Mouse (Mus musculus) forelimb bud, embryonic 11.5 days (tissue): Measurements from ENCODE around the gene Tysnd1.

Experiments
- DNase-seq: peaks from one replicate; pipeline ENCODE4 v3.0.0-alpha.2; 2012; ENCODE audit warnings: low read depth, low spot score

Tysnd1 gene

DNA sequence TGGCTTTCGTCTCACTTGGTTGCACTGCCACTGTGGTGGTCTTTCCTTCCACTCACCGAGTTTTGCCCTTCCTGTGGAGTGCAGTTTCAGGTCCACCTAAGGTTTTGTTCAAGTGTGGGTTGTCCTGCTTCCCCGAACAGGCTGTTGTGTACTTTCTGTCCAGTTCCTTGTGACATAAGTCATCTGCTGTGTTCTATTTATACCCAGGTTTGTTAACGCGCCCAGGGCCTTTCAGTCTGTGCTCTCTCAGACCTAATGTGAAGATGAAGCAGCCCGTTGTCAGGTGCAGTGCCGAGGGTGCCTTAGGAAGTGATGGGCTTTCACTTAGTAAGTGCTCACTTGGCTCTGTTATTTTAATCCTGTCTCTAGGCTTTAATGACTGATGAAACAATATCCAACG is 5.9 kb upstream of the Tysnd1 start:
- DNase-seq, result no peak

DNA sequence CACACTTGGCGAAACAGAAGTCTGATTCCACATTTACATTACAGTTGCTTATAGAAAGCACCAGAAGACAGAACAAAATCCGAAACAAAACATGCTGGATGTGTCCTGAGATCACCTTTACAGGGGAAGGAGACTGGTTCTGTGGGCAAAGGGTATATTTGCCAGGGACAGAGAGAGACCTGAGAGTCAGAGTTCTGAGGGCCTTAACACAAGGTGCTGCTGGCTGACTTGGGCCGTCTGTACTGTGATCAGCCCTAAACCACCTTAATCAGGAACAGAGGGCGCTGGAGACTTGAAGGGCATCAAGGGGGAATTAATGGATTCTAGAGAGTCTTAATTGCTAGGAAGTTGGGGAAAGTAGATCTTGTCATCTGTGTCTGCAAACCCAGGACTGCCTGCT is 1.8 kb upstream of the Tysnd1 start:
- DNase-seq, result no peak

- no peak for DNase-seq
These were observed 617 bp downstream of the Tysnd1 start for GRCm38 (mm10) chr10:61695703-61696559.

DNA sequence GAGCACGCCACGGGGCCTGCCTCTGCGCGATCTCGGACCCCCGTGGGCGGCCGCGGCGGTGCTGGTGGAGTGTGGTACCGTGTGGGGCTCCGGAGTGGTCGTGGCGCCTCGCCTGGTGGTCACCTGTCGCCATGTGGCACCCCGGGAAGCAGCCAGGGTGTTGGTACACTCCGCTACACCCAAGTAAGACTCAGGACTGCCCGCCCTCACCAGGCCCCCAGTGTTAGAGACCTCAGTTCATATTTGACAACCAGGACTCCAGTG is 1.2 kb downstream of the Tysnd1 start:
- no peak for DNase-seq

DNA sequence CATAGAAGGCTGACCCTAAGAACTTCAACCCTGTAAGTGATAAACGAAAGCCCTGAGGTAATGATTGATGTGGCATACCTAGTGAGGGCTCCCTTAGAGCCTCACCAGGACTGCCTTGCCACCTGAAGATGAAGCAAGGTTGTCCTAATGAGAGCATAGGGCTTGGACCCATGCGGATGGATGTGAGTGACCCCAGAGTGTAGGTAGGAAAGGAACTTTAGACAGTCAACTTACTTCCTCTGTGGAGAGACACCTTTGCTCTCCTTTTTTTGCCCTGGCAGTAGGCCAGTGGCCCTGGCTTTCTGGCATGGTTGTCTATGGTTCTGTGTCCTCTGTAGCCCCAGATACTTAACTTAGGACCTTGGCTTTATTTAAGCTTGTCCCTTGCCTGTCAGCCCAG is 1.7 kb downstream of the Tysnd1 start:
- DNase-seq, result no peak

DNA sequence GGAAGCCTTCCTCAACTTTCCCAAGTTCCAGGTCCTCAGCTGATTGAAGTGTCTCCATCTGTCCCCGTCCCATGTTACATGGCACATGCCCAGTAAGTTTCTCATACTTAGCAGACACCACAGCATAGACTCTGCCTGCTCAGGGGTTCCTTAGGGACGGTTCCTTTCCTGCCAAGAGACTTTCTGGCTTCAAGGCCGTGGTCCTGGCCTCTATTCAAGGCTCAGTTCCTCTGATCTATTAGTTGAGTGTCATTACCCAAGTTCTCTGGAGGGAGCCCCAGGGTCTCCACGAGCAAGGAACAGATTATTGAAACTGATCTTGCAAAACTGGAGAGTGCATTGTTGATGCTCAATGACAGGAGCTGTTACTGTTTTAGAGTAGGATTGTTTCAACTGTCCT is 9.3 kb downstream of the Tysnd1 start:
- no peak for DNase-seq

DNA sequence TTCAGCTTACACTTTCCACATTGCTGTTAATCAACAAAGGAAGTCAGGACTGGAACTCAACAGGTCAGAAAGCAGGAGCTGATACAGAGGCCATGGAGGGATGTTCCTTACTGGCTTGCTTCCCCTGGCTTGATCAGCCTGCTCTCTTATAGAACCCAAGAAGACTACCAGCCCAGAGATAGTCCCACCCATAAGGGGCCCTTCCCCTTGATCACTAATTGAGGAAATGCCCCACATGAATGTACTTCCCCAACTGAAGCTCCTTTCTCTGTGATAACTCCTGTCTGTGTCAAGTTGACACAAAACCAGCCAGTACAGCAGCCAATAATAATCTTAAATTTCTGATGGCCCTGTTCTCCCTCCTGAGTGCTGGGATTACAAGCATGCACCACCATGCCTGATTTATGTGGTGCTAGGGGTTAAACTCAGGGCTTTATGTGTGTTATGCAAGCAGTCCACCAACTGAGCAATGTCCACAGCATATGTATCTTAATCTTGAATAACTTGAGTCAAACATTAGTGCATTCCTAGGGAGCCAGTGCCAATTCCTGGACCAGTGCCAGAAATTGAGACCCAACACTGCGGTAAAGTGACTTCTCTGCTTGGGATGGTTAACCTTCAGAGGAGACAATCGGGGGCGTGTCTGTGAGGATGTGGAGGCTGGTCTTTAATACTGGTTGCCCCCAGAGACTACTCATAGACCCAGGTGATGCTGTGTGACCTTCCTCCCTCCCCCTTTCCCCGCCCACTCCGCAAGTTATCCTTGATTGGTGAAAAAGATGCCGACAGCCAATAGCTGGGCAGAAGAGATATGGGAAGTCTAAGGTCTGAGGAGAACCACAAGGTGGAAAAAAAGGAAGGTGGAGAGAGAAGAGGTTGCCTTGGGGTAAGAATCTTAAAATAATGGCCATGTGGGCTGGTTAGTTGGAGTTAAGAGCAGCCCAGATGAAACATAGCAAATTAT is 11.4 kb downstream of the Tysnd1 start:
- DNase-seq, result no peak

DNA sequence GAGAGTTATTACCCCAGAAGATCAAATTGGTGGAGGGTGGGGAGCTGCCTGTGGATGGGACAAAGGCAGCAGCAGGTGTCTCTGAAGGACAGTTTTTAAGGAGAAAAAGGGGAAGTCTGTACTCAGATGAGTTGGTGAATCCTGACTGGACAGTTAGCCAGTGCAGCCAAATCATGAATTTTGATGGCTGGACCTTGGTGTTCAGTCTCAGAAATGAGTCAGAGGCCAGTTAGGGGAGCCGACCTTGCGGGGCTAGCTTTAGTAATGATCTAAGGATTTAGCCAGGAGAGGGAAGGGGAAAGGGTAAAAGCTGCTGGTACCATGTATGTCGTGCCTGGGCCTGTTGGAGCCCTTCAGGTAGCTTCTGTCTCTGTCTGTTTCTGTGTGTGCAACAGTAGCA is 18.3 kb downstream of the Tysnd1 start:
- no peak for DNase-seq

GRCm38 (mm10) chr10:61714146-61714545 is 18.8 kb downstream of the Tysnd1 start:
- no peak for DNase-seq

GRCm38 (mm10) chr10:61714771-61715461 is 19.6 kb downstream of the Tysnd1 start, which contains the start of gene Aifm2:
TSS of gene Aifm2 (plus strand) at chr10:61715263.
- DNase-seq, result no peak

- DNase-seq, result no peak
These were observed 20.1 kb downstream of the Tysnd1 start for GRCm38 (mm10) chr10:61715462-61715837.

DNA sequence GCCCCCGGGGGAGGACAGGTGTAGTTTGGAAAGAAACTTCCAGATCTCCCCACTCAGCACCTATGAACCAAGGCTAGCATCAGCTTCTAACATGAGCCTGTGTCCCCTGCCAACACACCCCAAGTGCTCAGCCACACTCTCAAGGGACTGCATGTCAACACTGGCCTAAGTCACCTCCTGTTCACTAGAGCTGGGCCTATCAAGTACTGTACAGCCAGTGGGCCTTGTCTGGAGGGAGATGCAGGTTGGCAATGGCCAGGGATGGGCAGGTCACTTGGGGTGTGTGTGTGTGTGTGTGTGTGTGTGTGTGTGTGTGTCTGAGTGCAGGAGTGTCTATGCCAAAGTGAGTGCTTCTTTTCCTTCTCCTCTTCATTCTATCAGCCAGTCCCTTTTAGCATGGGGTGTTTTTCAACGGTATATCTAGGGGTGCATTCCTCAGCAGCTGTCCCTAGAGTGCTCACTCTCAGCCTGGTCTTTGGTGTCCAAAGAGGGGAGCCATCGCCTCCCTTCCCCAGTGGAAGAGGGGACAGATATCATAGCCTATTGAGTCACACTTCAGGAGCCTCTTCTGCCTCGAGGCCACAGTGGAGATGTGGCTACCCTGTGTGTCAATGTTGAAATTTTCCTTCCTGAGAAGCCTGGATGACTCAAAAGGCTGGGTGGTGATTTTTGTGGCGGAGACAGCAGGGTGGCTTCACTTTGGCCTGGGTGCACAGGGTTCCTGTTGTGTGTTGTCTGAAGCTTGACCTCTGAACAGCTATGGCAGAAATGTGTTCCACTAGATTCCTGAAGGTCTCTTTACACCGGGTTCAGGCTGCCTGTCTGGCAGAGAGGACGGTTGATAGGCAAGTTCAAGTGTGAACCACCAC is 20.9 kb downstream of the Tysnd1 start:
- DNase-seq, result no peak

- no peak for DNase-seq
These were observed 22.3 kb downstream of the Tysnd1 start for GRCm38 (mm10) chr10:61717406-61718296.

- DNase-seq, result no peak
These were observed 25.0 kb downstream of the Tysnd1 start for GRCm38 (mm10) chr10:61720331-61720730.

DNA sequence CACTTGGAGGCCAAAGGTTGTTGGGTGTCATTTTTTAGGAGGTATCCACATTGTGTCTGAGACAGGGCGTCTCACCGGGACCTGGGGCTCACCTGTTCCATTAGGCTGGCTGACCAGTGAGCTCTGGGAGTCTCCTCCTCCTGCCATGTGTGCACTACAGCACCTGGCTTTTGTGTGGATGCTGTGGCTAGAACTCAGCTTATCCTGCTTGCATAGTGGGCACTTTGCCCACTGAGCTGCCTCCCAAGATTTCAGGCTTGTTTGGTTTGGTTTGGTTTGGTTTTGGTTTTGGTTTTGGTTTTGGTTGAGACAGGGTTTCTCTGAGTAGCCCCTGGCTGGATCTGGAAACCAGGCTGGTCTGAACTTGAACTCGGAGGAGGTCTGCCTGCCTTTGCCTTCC is 26.9 kb downstream of the Tysnd1 start:
- no peak for DNase-seq

- DNase-seq, result no peak
These were observed 28.0 kb downstream of the Tysnd1 start for GRCm38 (mm10) chr10:61723271-61723670.

DNA sequence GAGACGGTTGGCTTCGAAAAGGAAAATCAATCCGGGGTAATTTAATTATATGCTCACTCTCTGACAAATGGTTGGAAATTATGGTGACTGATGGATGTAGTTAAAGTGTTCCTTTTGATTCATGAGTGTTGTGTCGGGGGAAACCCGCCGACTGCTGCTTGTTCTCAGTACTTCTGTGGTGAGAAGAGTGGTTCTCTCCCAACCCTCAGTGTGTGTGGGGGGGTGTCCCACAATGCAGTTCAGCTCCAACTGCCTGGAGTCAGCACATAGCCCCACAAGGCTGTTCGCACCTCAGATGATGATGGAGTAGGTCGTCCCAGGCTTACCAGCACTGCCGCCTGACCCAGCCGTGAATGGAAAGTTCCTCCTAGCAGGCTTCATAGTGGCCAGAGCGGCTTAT is 33.9 kb downstream of the Tysnd1 start:
- no peak for DNase-seq

DNA sequence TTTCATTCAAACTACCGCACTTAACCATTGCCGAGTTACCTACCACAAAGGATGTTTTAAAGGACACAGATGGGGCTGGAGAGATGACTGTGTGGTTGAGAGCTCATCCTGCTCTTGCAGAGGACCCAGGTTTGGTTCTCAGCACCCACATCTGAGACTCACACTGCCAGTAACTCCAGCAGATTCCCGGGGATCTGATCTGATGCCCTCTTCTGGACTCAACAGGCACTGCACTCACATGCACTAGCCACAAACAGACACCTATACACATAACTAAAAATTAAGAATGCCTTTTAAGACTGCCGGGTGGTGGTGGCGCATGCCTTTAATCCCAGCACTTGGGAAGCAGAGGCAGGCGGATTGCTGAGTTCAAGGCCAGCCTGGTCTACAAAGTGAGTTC is 34.9 kb downstream of the Tysnd1 start:
- no peak for DNase-seq

DNA sequence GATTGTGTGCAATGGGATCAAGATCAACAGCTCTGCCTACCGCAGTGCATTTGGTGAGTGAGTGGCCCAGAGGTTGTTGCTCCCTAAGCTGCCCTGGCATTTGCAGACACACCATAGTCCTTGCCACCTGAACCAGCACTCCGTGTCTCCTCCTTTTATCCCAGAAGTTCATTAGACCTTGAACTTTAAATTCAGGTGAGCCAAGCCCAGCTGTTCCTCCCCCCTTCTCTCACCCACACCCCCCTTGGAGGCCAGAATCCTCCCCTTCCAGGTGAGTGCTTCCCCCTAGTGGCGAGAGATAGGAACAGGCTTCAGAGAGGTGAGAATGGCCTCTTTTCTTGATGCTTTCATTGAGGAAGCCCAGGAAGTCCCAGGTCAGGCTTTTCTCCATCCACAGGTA is 39.1 kb downstream of the Tysnd1 start:
- peak; percentile 38 for DNase-seq

- no peak for DNase-seq
These were observed 41.4 kb downstream of the Tysnd1 start for GRCm38 (mm10) chr10:61736671-61737078.
